27 mouse cellular contexts compared by ENCODE assay signal in the genomic region with DNA sequence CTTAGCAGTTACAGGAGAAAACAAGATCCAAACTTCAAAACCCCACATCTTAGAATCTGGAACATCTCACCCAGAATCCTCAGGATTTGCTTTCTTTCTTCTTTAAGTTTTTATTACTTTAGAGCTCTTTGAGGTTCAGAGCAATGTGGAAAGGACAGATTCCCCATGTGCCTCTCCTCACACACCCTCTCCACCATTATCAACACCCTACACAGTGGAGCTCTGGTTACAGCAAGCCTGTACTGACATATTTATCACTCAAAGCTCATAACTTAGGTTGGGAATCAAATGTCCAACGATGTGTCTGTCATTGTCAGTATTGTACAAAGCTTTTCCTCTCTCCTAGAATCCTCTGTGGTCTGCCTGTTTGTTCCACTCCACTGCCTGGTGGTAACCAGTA.
DNase-seq lines count a peak whose midpoint lies in the region; ATAC-seq lines count a peak whose summit lies in the region.
"Had no signal": no experiment of that assay in that cellular context is flagged by ENCODE, and none has a peak within 500 bp of the region (broad histone marks: within the 10 kb centered on the region; RNA-seq: fewer than 3 reads in every experiment).

No protein-coding gene starts in this region.

- no peak overlapping the region for H3K4me2 ChIP-seq in liver, embryonic 12.5 days
- H3K4me2 ChIP-seq: embryonic facial prominence, embryonic 13.5 days; forebrain, embryonic 12.5 days; forebrain, embryonic 15.5 days; heart, embryonic 11.5 days; hindbrain, embryonic 12.5 days; hindbrain, embryonic 15.5 days had no signal

- H3K4me3 ChIP-seq in liver, embryonic 12.5 days, result no peak overlapping the region
- H3K4me3 ChIP-seq: embryonic facial prominence, embryonic 10.5 days; embryonic facial prominence, embryonic 13.5 days; erythroblast, embryonic 14.5 days; forebrain, embryonic 12.5 days; forebrain, embryonic 15.5 days; heart, adult 2 months; hindbrain, embryonic 12.5 days; hindbrain, embryonic 15.5 days had no signal

- 3% methylated on average over 1 of the region's 1 CpGs for WGBS in liver, embryonic 12.5 days (ENCODE audit: insufficient replicate concordance)

- no peak overlapping the region for H3K27ac ChIP-seq in liver, embryonic 12.5 days
- H3K27ac ChIP-seq: embryonic facial prominence, embryonic 10.5 days; embryonic facial prominence, embryonic 13.5 days; forebrain, embryonic 12.5 days; forebrain, embryonic 15.5 days; heart, adult 2 months; hindbrain, embryonic 12.5 days; hindbrain, embryonic 15.5 days had no signal

- H3K4me1 ChIP-seq in liver, embryonic 12.5 days, result peaks cover 41% of the 10 kb centered on the region
- H3K4me1 ChIP-seq: hindbrain, embryonic 15.5 days had no signal

- H3K9me3 ChIP-seq in liver, embryonic 12.5 days (replicated peaks), result no peaks in the 10 kb centered on the region
- H3K9me3 ChIP-seq: embryonic facial prominence, embryonic 10.5 days; embryonic facial prominence, embryonic 13.5 days; forebrain, embryonic 12.5 days; forebrain, embryonic 15.5 days; G1E; hindbrain, embryonic 12.5 days; hindbrain, embryonic 15.5 days had no signal

- H3K27me3 ChIP-seq in liver, embryonic 12.5 days (replicated peaks), result no peaks in the 10 kb centered on the region
- H3K27me3 ChIP-seq: CH12.LX; embryonic facial prominence, embryonic 13.5 days; forebrain, embryonic 12.5 days; forebrain, embryonic 15.5 days; hindbrain, embryonic 12.5 days; hindbrain, embryonic 15.5 days had no signal

- DNase-seq in liver, result no peak
- DNase-seq in testis, postnatal 10 days (ENCODE audit: low spot score), result peak; percentile 11
- no peak for DNase-seq in testis, postnatal 14 days (ENCODE audit: low spot score)
- no peak for DNase-seq in cerebellum, adult 9-10 months
- DNase-seq: adrenal gland, adult 8-10 months; adrenal gland, postnatal 25 days; B cell, adult 2 months; cerebellum, adult 18-20 months; cerebellum, adult 9-11 months; cerebellum, postnatal 36 days; embryo, embryonic 11 days; gastrocnemius, postnatal 25 days; heart, adult 2 months had no signal

- peak; percentile 59; the same call in 1 of the 2 replicates for ATAC-seq in liver, embryonic 12.5 days
- 0 out of 2 replicates have a peak, but pooled peaks have one; percentile 29 for ATAC-seq in megakaryocyte-erythroid progenitor cell, adult 5-6 weeks (replicated peaks; ENCODE audit: low FRiP score, low TSS enrichment, poor library complexity, severe bottlenecking)
- ATAC-seq in cerebellum, adult (ENCODE audit: insufficient number of reproducible peaks, low FRiP score, low TSS enrichment), result no peak
- ATAC-seq: activated CD4-positive, CD25-positive, alpha-beta regulatory T cell, adult 4 months; forebrain, embryonic 15.5 days had no signal

- H3K36me3 ChIP-seq in liver, embryonic 12.5 days, result no peaks in the 10 kb centered on the region
- H3K36me3 ChIP-seq: embryonic facial prominence, embryonic 10.5 days; embryonic facial prominence, embryonic 13.5 days; forebrain, embryonic 12.5 days; forebrain, embryonic 15.5 days; hindbrain, embryonic 12.5 days; hindbrain, embryonic 15.5 days had no signal

- no peak overlapping the region for H3K9ac ChIP-seq in liver, embryonic 12.5 days
- H3K9ac ChIP-seq: embryonic facial prominence, embryonic 13.5 days; forebrain, embryonic 12.5 days; forebrain, embryonic 15.5 days; hindbrain, embryonic 12.5 days; hindbrain, embryonic 15.5 days had no signal
